Mouse (Mus musculus): ENCODE measurements at regions not wholly inside any gene's neighbourhood (a gene's known extent, or its start where the extent isn't known, plus 50 kb on each side); places are given as distances from the start of the nearest gene placed in this dataset.

DNA sequence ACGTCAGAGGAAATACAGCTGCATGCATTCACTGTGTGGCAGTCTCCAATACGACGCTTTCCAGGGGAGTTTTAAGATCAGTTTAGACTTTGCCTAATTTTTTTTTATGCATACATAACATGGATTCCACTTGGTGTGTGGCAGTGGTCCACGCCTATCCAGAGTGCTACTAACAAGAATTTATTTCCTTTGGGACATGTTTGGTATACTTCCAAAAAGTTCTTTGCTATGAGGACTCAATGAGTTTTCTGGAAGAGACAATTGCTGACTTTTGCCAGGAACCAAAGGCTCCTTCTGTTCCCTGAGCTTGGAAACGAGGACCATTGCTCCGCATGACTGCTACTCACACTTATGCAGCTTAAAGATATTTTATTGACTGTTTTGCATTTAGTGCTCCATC, 59.2 kb downstream of the Marcks start:
- CTCF ChIA-PET = no interaction called here

DNA sequence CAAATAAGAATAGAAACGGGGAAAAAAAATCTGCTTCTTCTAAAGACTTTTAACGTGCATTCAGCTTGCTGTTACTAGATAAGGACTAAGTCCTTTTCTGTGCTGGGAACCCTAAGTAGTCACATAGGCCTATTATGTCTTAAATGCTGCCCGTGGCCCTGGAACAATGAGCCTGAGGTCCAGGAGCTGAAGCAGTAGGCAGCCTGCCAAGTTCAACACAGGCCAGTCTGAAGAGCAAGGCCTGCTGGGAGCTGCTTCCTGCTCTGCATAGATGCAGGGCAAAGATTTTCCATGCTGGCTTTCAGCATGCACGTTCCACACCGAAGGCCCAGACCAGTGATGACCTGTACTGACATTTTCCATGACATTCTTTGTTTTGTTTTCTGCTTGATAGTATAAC, 60.3 kb downstream of the Marcks start:
- CTCF ChIA-PET = no interaction called here

DNA sequence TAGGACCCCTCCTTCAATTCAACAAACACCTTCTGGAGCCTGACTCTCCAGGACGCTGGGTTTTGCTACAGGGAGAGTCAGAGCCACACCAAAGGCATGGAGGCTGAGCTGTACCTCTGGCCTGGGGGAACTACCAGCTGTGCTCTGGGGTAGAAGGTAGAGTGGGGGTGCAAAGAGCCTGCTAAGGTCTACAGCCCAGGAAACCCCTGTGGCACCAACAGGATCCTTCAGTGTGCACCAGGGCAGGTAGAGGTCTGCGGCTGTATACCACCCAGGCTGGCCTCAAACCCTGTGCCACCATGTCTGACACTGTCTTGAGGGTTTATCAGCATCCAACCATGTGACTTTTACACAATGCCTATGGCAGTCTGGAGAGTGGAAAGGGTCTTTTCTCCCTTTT, 61.0 kb downstream of the Marcks start:
- CTCF ChIA-PET = no interaction called here

DNA sequence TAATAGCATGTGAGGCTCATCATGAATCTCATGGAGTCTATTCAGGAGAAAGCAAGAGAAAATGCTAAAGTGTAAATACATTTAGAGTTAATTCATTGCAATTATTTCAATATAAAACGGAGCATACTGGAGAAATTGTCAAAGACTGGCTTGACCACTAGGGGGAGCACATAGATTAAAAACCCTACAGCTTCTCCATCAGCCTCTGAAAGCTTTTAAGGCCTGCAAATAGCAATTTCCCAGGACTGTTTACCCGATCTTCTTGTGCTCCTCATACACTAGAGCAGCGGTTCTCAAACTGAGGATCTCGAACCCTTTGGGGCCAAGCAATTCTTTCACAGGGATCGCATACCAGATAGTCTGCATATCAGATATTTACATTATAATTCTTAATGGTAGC, 65.9 kb downstream of the Marcks start:
- CTCF ChIA-PET = no interaction called here

DNA sequence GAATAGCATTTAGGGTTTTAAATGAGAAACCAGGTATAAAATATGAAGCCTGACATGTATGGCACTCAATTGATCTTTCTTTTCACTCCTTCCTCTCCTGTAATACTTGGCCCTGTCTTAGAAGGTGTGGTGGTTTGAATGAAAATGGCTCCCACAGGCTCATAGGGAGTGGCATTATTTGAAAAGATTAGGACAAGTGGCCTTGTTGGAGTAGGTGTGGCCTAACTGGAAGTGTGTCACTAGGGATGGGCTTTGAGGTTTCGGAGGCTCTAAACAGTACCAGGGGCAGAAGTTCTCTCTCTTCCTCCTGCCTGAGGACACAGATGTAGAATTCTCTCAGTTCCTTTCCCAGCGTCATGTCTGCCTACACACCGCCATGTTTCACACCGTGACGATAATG, 66.7 kb downstream of the Marcks start:
- CTCF ChIA-PET = no interaction called here

DNA sequence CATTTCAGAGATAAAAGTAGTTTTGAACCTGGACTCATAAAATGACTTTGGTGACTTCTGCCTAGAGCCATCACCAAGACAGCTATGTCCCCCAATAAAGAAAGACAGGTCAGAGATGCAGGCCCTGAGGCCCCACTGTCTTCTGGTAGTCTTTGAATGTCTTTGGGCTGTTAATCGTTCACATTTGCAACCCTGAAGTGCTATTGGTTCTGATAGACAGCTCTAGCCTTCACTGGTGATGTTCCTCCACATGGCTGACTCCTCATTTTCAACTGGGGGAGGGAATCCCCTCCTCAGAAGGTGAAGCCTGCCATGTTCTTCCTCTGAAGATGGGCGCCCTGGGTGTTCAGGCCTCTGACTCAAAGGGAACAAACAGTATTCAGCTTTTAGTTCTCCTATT, 67.3 kb downstream of the Marcks start:
- CTCF ChIA-PET = interaction anchor here (0.6 kb wide), 1 partner anchor 751 kb away, joined by 15 read pairs; no protein-coding TSS in a partner anchor
